Mouse (Mus musculus) right cerebral cortex, postnatal 10 days (tissue): ENCODE measurements at regions not wholly inside any gene's neighbourhood (a gene's known extent, or its start where the extent isn't known, plus 50 kb on each side); places are given as distances from the start of the nearest gene placed in this dataset.

Experiments
- DNase-seq, 2 experiments: peaks; one replicate each; pipeline ENCODE4 v3.0.0; 2021; ENCODE audit warnings: low spot score in 2 of 2

DNA sequence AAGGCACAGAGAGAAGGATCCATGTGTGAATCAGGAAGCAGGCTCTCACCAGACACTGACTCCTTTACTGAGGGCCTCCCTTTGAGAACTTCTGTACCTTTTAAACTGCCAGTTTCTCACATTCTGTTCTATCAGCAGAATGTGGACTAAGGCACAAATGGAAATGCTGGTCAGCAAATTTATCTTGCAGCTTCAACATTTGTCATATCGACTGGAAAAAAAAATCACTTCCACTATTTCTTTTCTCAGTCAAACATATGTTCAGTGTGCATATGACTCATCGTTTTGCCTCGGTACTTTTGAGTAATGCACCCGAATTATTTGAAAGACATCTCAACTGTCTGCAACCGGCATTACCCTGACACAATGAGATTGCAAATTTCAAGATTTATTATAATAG lies 101.4 kb upstream of the Sphkap start:
- DNase-seq = no peak

DNA sequence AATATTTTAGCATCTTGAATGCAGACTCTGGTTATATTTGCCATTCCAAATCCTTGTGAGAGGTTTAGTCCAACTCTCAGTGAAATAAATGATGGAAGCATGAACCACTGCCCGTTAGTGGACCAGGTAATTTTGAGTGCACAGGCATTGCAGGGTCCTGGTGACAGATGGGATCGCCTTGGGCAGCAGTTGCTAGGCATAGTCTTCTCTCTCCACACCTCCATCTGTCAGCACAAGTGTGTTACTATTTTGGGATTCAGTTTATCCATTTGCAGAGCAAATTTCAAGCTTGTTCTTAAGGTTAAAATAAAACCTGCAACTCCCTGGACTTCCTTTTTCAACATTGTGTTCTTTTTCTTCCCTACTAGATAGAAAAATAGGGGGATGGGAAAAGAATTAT lies 97.4 kb upstream of the Sphkap start:
- DNase-seq = peak; percentile 26 to 51

DNA sequence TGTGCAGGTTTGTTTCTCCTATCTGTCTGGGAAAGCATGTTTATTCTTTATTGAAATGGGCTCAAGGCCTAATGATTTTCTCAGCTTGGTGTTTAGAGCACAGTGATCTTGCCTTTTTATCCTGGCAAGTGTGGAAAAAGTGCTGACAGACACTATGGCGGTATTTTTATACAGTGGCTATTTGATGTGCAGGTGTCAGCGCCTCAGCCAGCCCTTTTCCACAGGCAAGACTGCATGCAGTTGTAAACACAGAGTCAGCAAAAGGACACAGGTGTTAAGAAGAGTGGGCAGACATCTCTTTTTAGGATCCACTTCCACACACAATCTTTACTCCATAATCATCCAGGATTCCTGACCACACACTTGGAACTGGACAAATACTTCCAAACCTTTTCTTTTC lies 88.9 kb upstream of the Sphkap start:
- DNase-seq = no peak

DNA sequence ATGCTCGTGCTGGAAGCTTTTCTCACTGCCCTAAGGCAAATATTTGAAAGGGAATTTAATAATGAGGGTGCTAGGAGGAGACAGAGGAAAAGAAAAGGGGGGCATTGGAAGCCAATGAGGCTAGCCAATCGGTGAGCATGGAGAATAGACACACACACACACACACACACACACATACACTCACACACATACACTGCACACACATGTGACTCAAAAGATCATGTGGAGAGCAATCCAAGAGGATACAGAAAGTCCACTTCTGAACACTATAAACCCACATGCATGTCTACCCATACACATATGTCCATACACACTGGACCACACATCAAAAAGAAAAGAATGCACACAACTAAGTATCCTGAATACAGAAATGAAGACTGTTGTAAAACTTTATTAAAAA lies 88.4 kb upstream of the Sphkap start:
- DNase-seq = no peak

DNA sequence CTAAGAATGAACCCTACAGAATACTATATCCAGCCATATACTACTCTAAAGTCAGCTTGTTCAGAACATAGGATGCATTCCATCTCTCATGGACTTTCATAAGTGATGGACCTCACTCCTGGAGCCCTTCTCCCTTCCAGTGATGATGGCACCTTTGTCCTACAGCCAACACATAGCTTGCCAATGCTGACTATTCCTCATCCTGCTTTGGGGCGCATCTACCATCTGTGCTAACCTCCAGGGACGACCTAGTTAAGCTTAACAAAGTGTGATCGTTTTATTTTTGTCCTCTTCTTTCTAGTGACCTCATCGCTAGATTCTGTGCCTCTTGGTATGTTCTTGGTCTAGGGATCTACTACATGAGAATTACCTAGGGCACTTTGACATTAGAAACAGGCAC lies 87.0 kb upstream of the Sphkap start:
- DNase-seq = no peak

DNA sequence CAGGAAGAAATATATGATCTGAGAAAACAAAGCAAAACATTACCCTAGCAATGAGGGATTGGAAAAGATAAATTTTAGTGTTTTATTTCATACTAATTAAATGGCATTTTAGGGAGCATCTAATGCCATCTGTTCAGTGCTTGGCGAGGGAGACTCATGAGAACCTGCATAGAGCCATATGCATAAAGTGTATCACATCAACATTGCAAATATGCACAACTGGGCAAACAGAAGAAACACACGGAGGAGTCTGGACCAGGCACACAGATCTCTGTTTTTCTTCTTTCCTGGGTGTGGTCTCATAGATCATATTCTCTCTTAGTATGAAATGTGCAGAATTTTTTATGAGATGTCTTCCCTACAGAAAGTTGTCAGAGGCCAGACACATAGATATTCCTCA lies 71.1 kb upstream of the Sphkap start:
- no peak for DNase-seq
